Mouse (Mus musculus): ENCODE data around the gene Usp32. TPM values are rescaled to one million over a fixed set of nuclear protein-coding genes. Genes with fewer than 3 reads are reported as not detected.

The Usp32 gene
- polyA plus RNA-seq, 1 experiment from 2014 or later = 4.6 TPM

- Histone ChIP-seq H3K9ac (ENCODE audit: low read length) (no peak overlapping the region), H3K27me3 (ENCODE audit: control insufficient read depth, insufficient read depth, low read length) (peaks cover 18% of the 10 kb centered on the region), H3K36me3 (ENCODE audit: control insufficient read depth, insufficient read depth) (no peaks in the 10 kb centered on the region), H3K4me2 (ENCODE audit: low read depth, low read length) (peak overlapping the region; percentile 40; the same call in 1 of the 2 replicates), H3K9me3 (replicated peaks; ENCODE audit: control insufficient read depth, low read length) (0 out of 2 replicates have a peak, but pooled peaks cover 2% of the 10 kb centered on the region), H3K4me1 (ENCODE audit: control insufficient read depth, insufficient read depth, low read length) (no peaks in the 10 kb centered on the region), H3K4me3 (ENCODE audit: low read length) (no peak overlapping the region), H3K27ac (ENCODE audit: low read length) (no peak overlapping the region)
- 0% methylated on average over 15 of the region's 15 CpGs for WGBS
- no peak for ATAC-seq (replicated peaks; ENCODE audit: extremely low read depth, insufficient read depth, low FRiP score)
Measured at GRCm38 (mm10) chr11:84943948-84944347, 196.0 kb downstream of the Usp32 start.

GRCm38 (mm10) chr11:84940140-84940539, 199.8 kb downstream of the Usp32 start:
- no peaks in the 10 kb centered on the region for H3K36me3 ChIP-seq (ENCODE audit: control insufficient read depth, insufficient read depth)
- H3K4me2 ChIP-seq (ENCODE audit: low read depth, low read length) = no peak overlapping the region
- H3K4me1 ChIP-seq (ENCODE audit: control insufficient read depth, insufficient read depth, low read length) = no peaks in the 10 kb centered on the region
- H3K9ac ChIP-seq (ENCODE audit: low read length) = no peak overlapping the region
- 69% methylated on average over 10 of the region's 10 CpGs for WGBS
- H3K27ac ChIP-seq (ENCODE audit: low read length) = no peak overlapping the region
- no peak for ATAC-seq (replicated peaks; ENCODE audit: extremely low read depth, insufficient read depth, low FRiP score)
- no peak overlapping the region for H3K4me3 ChIP-seq (ENCODE audit: low read length)
- H3K9me3 ChIP-seq (replicated peaks; ENCODE audit: control insufficient read depth, low read length) = no peaks in the 10 kb centered on the region
- peaks cover 15% of the 10 kb centered on the region for H3K27me3 ChIP-seq (ENCODE audit: control insufficient read depth, insufficient read depth, low read length)

GRCm38 (mm10) chr11:84939508-84940053, 200.4 kb downstream of the Usp32 start:
- no peak overlapping the region for H3K9ac ChIP-seq (ENCODE audit: low read length)
- WGBS = 55% methylated on average over 8 of the region's 8 CpGs

More at GRCm38 (mm10) chr11:84939508-84940053, 200.4 kb downstream of the Usp32 start:
- peaks cover 13% of the 10 kb centered on the region for H3K27me3 ChIP-seq (ENCODE audit: control insufficient read depth, insufficient read depth, low read length)
- H3K4me1 ChIP-seq (ENCODE audit: control insufficient read depth, insufficient read depth, low read length) = no peaks in the 10 kb centered on the region
- no peaks in the 10 kb centered on the region for H3K36me3 ChIP-seq (ENCODE audit: control insufficient read depth, insufficient read depth)
- no peaks in the 10 kb centered on the region for H3K9me3 ChIP-seq (replicated peaks; ENCODE audit: control insufficient read depth, low read length)
- ATAC-seq (replicated peaks; ENCODE audit: extremely low read depth, insufficient read depth, low FRiP score) = no peak
- no peak overlapping the region for H3K27ac ChIP-seq (ENCODE audit: low read length)
- no peak overlapping the region for H3K4me3 ChIP-seq (ENCODE audit: low read length)
- H3K4me2 ChIP-seq (ENCODE audit: low read depth, low read length) = no peak overlapping the region

Other genes with a start within 250 kb of the Usp32 start
- gene Znhit3, start 223.8 kb downstream of the Usp32 start, polyA plus RNA-seq (2015; fragmentation: Nextera tagmentation; extraction: Ambion mirVana) = 37.6 and 38.0 TPM in 2 replicates
- 1.0 and 1.1 TPM in 2 replicates for gene Car4, start 182.4 kb downstream of the Usp32 start, polyA plus RNA-seq (2015; fragmentation: Nextera tagmentation; extraction: Ambion mirVana)
- not detected in 2 replicates for gene 1700125H20Rik, start 30.2 kb upstream of the Usp32 start, polyA plus RNA-seq (2015; fragmentation: Nextera tagmentation; extraction: Ambion mirVana)
- 31.8 and 32.4 TPM in 2 replicates for gene Appbp2, start 95.0 kb upstream of the Usp32 start, polyA plus RNA-seq (2015; fragmentation: Nextera tagmentation; extraction: Ambion mirVana)
- 12.3 and 13.7 TPM in 2 replicates for gene Ppm1d, start 171.1 kb upstream of the Usp32 start, polyA plus RNA-seq (2015; fragmentation: Nextera tagmentation; extraction: Ambion mirVana)
- gene Bcas3, start 213.0 kb upstream of the Usp32 start, polyA plus RNA-seq (2015; fragmentation: Nextera tagmentation; extraction: Ambion mirVana) = 20.2 and 20.5 TPM in 2 replicates